Comparison of ENCODE assay signal across 25 mouse cellular contexts in the genomic region with DNA sequence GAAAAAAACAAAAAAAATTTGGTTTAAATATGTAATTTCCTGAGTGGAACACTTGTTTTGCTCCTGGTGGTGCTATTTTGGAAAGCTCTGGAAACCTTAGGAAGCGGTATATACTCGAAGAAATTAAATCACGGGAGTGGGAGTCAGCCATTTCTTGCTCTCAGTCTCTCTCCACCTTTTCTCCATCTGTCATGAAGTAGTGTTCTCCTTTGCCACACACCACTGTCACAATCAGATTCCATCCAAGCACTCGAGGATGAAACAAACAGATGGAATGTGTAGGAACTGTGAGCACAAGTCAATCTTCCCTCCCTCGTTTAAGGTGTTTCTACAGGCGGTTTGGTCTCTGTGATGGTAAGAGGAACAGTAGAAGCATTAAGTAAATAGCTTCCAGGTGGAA.
A peak's percentile ranks its signal among the peaks of the same experiment; 100 is the strongest.
DNase-seq lines count a peak whose midpoint lies in the region; ATAC-seq lines count a peak whose summit lies in the region.
"Had no signal": no experiment of that assay in that cellular context is flagged by ENCODE, and none has a peak within 500 bp of the region (broad histone marks: within the 10 kb centered on the region; RNA-seq: fewer than 3 reads in every experiment).

No protein-coding gene starts in this region.

- ATAC-seq in midbrain, embryonic 11.5 days (ENCODE audit: low FRiP score): no peak
- ATAC-seq in midbrain, embryonic 14.5 days (ENCODE audit: low FRiP score, low TSS enrichment): no peak
- ATAC-seq in hindbrain, embryonic 14.5 days (ENCODE audit: low FRiP score): no peak
- ATAC-seq: forebrain, embryonic 14.5 days; forebrain, embryonic 16.5 days had no signal

- no peak overlapping the region for H3K27ac ChIP-seq in midbrain, embryonic 11.5 days (ENCODE audit: low read depth, low read length)
- no peak overlapping the region for H3K27ac ChIP-seq in midbrain, embryonic 14.5 days (replicated peaks; ENCODE audit: low read depth, low read length)
- H3K27ac ChIP-seq in hindbrain, embryonic 14.5 days: no peak overlapping the region
- H3K27ac ChIP-seq: embryonic facial prominence, embryonic 13.5 days; forebrain, embryonic 10.5 days; forebrain, embryonic 12.5 days had no signal

- no peaks in the 10 kb centered on the region for H3K4me1 ChIP-seq in midbrain, embryonic 11.5 days (ENCODE audit: control insufficient read depth, insufficient read depth, low read length)
- no peaks in the 10 kb centered on the region for H3K4me1 ChIP-seq in midbrain, embryonic 14.5 days (ENCODE audit: control insufficient read depth, insufficient read depth, low read length)
- no peaks in the 10 kb centered on the region for H3K4me1 ChIP-seq in hindbrain, embryonic 14.5 days (replicated peaks; ENCODE audit: control insufficient read depth, insufficient read depth, low read length)
- H3K4me1 ChIP-seq: forebrain, embryonic 10.5 days; forebrain, embryonic 12.5 days had no signal

- H3K9ac ChIP-seq in midbrain, embryonic 11.5 days (ENCODE audit: low read length): no peak overlapping the region
- no peak overlapping the region for H3K9ac ChIP-seq in midbrain, embryonic 14.5 days (replicated peaks; ENCODE audit: low read length)
- H3K9ac ChIP-seq in hindbrain, embryonic 14.5 days: no peak overlapping the region
- H3K9ac ChIP-seq: embryonic facial prominence, embryonic 13.5 days; embryonic facial prominence, embryonic 15.5 days; forebrain, embryonic 12.5 days had no signal

- H3K27me3 ChIP-seq in midbrain, embryonic 11.5 days (ENCODE audit: control insufficient read depth, insufficient read depth, low read length): no peaks in the 10 kb centered on the region
- no peaks in the 10 kb centered on the region for H3K27me3 ChIP-seq in midbrain, embryonic 14.5 days (ENCODE audit: control insufficient read depth, insufficient read depth, low read length)
- no peaks in the 10 kb centered on the region for H3K27me3 ChIP-seq in hindbrain, embryonic 14.5 days (ENCODE audit: control insufficient read depth, insufficient read depth, low read length)
- H3K27me3 ChIP-seq: embryonic facial prominence, embryonic 13.5 days; embryonic facial prominence, embryonic 15.5 days; forebrain, embryonic 12.5 days had no signal

- 86% methylated on average over 6 of the region's 6 CpGs for WGBS in midbrain, embryonic 11.5 days
- 88% methylated on average over 6 of the region's 6 CpGs for WGBS in midbrain, embryonic 14.5 days
- WGBS in hindbrain, embryonic 14.5 days: 86% methylated on average over 6 of the region's 6 CpGs

- peak; percentile 6 for DNase-seq in heart, adult 11 months
- DNase-seq in heart, adult 18-20 months: no peak
- peak; percentile 72 for DNase-seq in midbrain, embryonic 11.5 days (ENCODE audit: low spot score, missing footprints)
- no peak for DNase-seq in midbrain, embryonic 14.5 days
- DNase-seq in right cerebral cortex, adult 2 months (ENCODE audit: low spot score in 2 of 2): peak; percentile 13 to 14
- DNase-seq in right cerebral cortex, postnatal 10 days (ENCODE audit: low spot score in 2 of 2): no peak
- DNase-seq in telencephalon, adult 2 months (ENCODE audit: low read depth, low spot score): peak; percentile 78
- no peak for DNase-seq in hindbrain, embryonic 14.5 days (ENCODE audit: low spot score)
- DNase-seq: adrenal gland, adult 2 months; adrenal gland, postnatal 14 days; adrenal gland, postnatal 36 days; cerebellum, adult 11 months; cerebellum, adult 18-20 months; cerebellum, adult 8-10 months; cerebellum, adult 9-11 months; cerebellum, postnatal 14 days; cerebellum, postnatal 36 days; embryo, embryonic 11 days had no signal

- no peak overlapping the region for H3K4me2 ChIP-seq in midbrain, embryonic 11.5 days
- H3K4me2 ChIP-seq in midbrain, embryonic 14.5 days (ENCODE audit: low read length): no peak overlapping the region
- H3K4me2 ChIP-seq in hindbrain, embryonic 14.5 days (replicated peaks): no peak overlapping the region
- H3K4me2 ChIP-seq: embryonic facial prominence, embryonic 13.5 days; embryonic facial prominence, embryonic 15.5 days; forebrain, embryonic 12.5 days had no signal

- no peaks in the 10 kb centered on the region for H3K9me3 ChIP-seq in midbrain, embryonic 11.5 days (ENCODE audit: control insufficient read depth, low read length)
- no peaks in the 10 kb centered on the region for H3K9me3 ChIP-seq in midbrain, embryonic 14.5 days (ENCODE audit: control insufficient read depth, low read length)
- no peaks in the 10 kb centered on the region for H3K9me3 ChIP-seq in hindbrain, embryonic 14.5 days (ENCODE audit: control insufficient read depth, low read length)
- H3K9me3 ChIP-seq: embryonic facial prominence, embryonic 13.5 days; embryonic facial prominence, embryonic 15.5 days had no signal

- H3K4me3 ChIP-seq in midbrain, embryonic 11.5 days (ENCODE audit: low read depth, low read length): no peak overlapping the region
- no peak overlapping the region for H3K4me3 ChIP-seq in midbrain, embryonic 14.5 days (replicated peaks; ENCODE audit: low read depth, low read length)
- H3K4me3 ChIP-seq in hindbrain, embryonic 14.5 days (replicated peaks; ENCODE audit: low read length): no peak overlapping the region
- H3K4me3 ChIP-seq: embryonic facial prominence, embryonic 13.5 days; embryonic facial prominence, embryonic 15.5 days; erythroblast, embryonic 14.5 days; forebrain, embryonic 10.5 days; forebrain, embryonic 12.5 days had no signal

- H3K36me3 ChIP-seq in midbrain, embryonic 11.5 days (ENCODE audit: control insufficient read depth, insufficient read depth, low read length): no peaks in the 10 kb centered on the region
- no peaks in the 10 kb centered on the region for H3K36me3 ChIP-seq in midbrain, embryonic 14.5 days (ENCODE audit: control insufficient read depth, insufficient read depth, low read length)
- no peaks in the 10 kb centered on the region for H3K36me3 ChIP-seq in hindbrain, embryonic 14.5 days (replicated peaks; ENCODE audit: control insufficient read depth, insufficient read depth)
- H3K36me3 ChIP-seq: embryonic facial prominence, embryonic 13.5 days; embryonic facial prominence, embryonic 15.5 days; forebrain, embryonic 10.5 days; forebrain, embryonic 12.5 days had no signal

Comparison
In these comparisons a context has a peak if more than half of its experiments do, and no peak if none do; other contexts are left out.
1. DNase-seq: peak in heart, adult 11 months (single experiment), midbrain, embryonic 11.5 days (single experiment), right cerebral cortex, adult 2 months (2 of 2) and telencephalon, adult 2 months (single experiment); none in heart, adult 18-20 months (0 of 2), midbrain, embryonic 14.5 days (single experiment), right cerebral cortex, postnatal 10 days (0 of 2) and hindbrain, embryonic 14.5 days (single experiment).